Mouse (Mus musculus): ENCODE measurements at regions not wholly inside any gene's neighbourhood (a gene's known extent, or its start where the extent isn't known, plus 50 kb on each side); places are given as distances from the start of the nearest gene placed in this dataset.

- no peak for TF ChIP-seq CTCF (IDR thresholded peaks at IDR 0.05; ENCODE audit: low read depth, low read length)
- no peak for TF ChIP-seq POLR2A (IDR thresholded peaks at IDR 0.05; ENCODE audit: insufficient read depth, low read length)
- TF ChIP-seq EP300 (IDR thresholded peaks at IDR 0.05; ENCODE audit: insufficient read depth, low read depth, low read length), result no peak
Measured at GRCm38 (mm10) chr6:126327187-126327586, 160.5 kb upstream of the Ntf3 start.

All from ES-Bruce4 (cell line).